26 mouse cellular contexts compared by ENCODE assay signal in genomic region chr7:80685639-80686038, GRCm38 (mm10). TPM values are rescaled to one million over a fixed set of nuclear protein-coding genes. Genes with fewer than 3 reads are reported as not detected.
DNase-seq lines count a peak whose midpoint lies in the region; ATAC-seq and TF ChIP-seq lines count a peak whose summit lies in the region.
"Had no signal": no experiment of that assay in that cellular context is flagged by ENCODE, and none has a peak within 500 bp of the region (broad histone marks: within the 10 kb centered on the region; RNA-seq: fewer than 3 reads in every experiment).

No protein-coding gene starts in this region.

- no peaks in the 10 kb centered on the region for H3K9me3 ChIP-seq in liver, embryonic 14.5 days (ENCODE audit: control insufficient read depth, low read length)
- no peaks in the 10 kb centered on the region for H3K9me3 ChIP-seq in liver, postnatal 0 days (ENCODE audit: low read length)
- H3K9me3 ChIP-seq: embryonic facial prominence, embryonic 12.5 days; embryonic facial prominence, embryonic 15.5 days; heart, embryonic 12.5 days; heart, embryonic 15.5 days; hindbrain, embryonic 10.5 days; hindbrain, embryonic 13.5 days had no signal

- 40% methylated on average over 5 of the region's 5 CpGs for WGBS in cerebellum, adult 2 months
- 17% methylated on average over 5 of the region's 5 CpGs for WGBS in liver, embryonic 14.5 days (ENCODE audit: insufficient replicate concordance)
- WGBS in liver, postnatal 0 days (ENCODE audit: insufficient replicate concordance) = 59% methylated on average over 5 of the region's 5 CpGs

- H3K27me3 ChIP-seq in cerebellum, adult 2 months (ENCODE audit: control insufficient read depth, insufficient read depth, low read length) = no peaks in the 10 kb centered on the region
- no peaks in the 10 kb centered on the region for H3K27me3 ChIP-seq in liver, embryonic 14.5 days (ENCODE audit: control insufficient read depth, insufficient read depth, low read length)
- H3K27me3 ChIP-seq in liver, postnatal 0 days (ENCODE audit: insufficient read depth, low read length) = no peaks in the 10 kb centered on the region
- H3K27me3 ChIP-seq: embryonic facial prominence, embryonic 12.5 days; embryonic facial prominence, embryonic 15.5 days; heart, embryonic 12.5 days; heart, embryonic 15.5 days; hindbrain, embryonic 13.5 days; Patski had no signal

- TF ChIP-seq EP300 in liver, embryonic 14.5 days (IDR thresholded peaks at IDR 0.05; ENCODE audit: low read depth) = 0 out of 2 replicates have a peak, but pooled peaks have one; percentile 9
- TF ChIP-seq EP300 in liver, postnatal 0 days (IDR thresholded peaks at IDR 0.05; ENCODE audit: low read depth) = no peak

- H3K36me3 ChIP-seq in liver, embryonic 14.5 days (replicated peaks; ENCODE audit: control insufficient read depth, insufficient read depth, low read depth) = no peaks in the 10 kb centered on the region
- H3K36me3 ChIP-seq in liver, postnatal 0 days (replicated peaks; ENCODE audit: insufficient read depth, low read length) = no peaks in the 10 kb centered on the region
- H3K36me3 ChIP-seq: embryonic facial prominence, embryonic 12.5 days; embryonic facial prominence, embryonic 15.5 days; heart, embryonic 12.5 days; heart, embryonic 15.5 days; hindbrain, embryonic 10.5 days; hindbrain, embryonic 13.5 days had no signal

- TF ChIP-seq CTCF in cerebellum, adult 2 months (IDR thresholded peaks at IDR 0.05; ENCODE audit: borderline replicate concordance, insufficient read depth, low read depth, low read length) = no peak
- TF ChIP-seq CTCF in liver, embryonic 14.5 days (IDR thresholded peaks at IDR 0.05; ENCODE audit: low read depth) = no peak
- no peak for TF ChIP-seq CTCF in liver, postnatal 0 days (IDR thresholded peaks at IDR 0.05; ENCODE audit: low read depth)

- H3K4me1 ChIP-seq in cerebellum, adult 2 months (ENCODE audit: control insufficient read depth, insufficient read depth, low read length) = peaks cover 23% of the 10 kb centered on the region; the same call in 1 of the 2 replicates
- H3K4me1 ChIP-seq in liver, embryonic 14.5 days (replicated peaks; ENCODE audit: control insufficient read depth in 2 of 2, insufficient read depth in 2 of 2, low read length in 1 of 2) = peaks cover 7 to 26% of the 10 kb centered on the region in 2 experiments
- H3K4me1 ChIP-seq in liver, postnatal 0 days (ENCODE audit: insufficient read depth) = peaks cover 21% of the 10 kb centered on the region

- no peak for DNase-seq in cerebellum, adult 2 months
- no peak for DNase-seq in cerebellum, postnatal 36 days
- DNase-seq in heart, adult 11 months = peak; percentile 78
- DNase-seq in heart, adult 9 months (ENCODE audit: low spot score in 2 of 2) = no peak
- no peak for DNase-seq in liver, embryonic 14.5 days (ENCODE audit: low read depth in 3 of 3, low spot score in 3 of 3)
- no peak for DNase-seq in liver, postnatal 0 days
- no peak for DNase-seq in left cerebral cortex, postnatal 25 days (ENCODE audit: low spot score in 2 of 2)
- DNase-seq: adrenal gland, postnatal 10 days; adrenal gland, postnatal 36 days; cerebellum, adult 11 months; cerebellum, adult 8-10 months; cerebellum, postnatal 14 days; forebrain, postnatal 0 days; gastrocnemius, postnatal 36 days; heart, postnatal 10 days; heart, postnatal 36 days had no signal

- H3K4me3 ChIP-seq in cerebellum, adult 2 months (replicated peaks; ENCODE audit: insufficient read depth, low read depth, low read length) = peak overlapping the region; percentile 12
- no peak overlapping the region for H3K4me3 ChIP-seq in liver, embryonic 14.5 days (ENCODE audit: insufficient read depth in 1 of 2, low read depth in 2 of 2, low read length in 2 of 2)
- no peak overlapping the region for H3K4me3 ChIP-seq in liver, postnatal 0 days (ENCODE audit: low read depth, low read length)
- H3K4me3 ChIP-seq: embryonic facial prominence, embryonic 12.5 days; embryonic facial prominence, embryonic 15.5 days; heart, embryonic 12.5 days; heart, embryonic 15.5 days; hindbrain, embryonic 10.5 days; hindbrain, embryonic 13.5 days had no signal

- H3K9ac ChIP-seq in liver, embryonic 14.5 days (replicated peaks) = no peak overlapping the region
- H3K9ac ChIP-seq in liver, postnatal 0 days (replicated peaks) = no peak overlapping the region
- H3K9ac ChIP-seq: embryonic facial prominence, embryonic 12.5 days; embryonic facial prominence, embryonic 15.5 days; forebrain, postnatal 0 days; heart, embryonic 12.5 days; heart, embryonic 15.5 days; hindbrain, embryonic 13.5 days had no signal

- no peak overlapping the region for H3K27ac ChIP-seq in cerebellum, adult 2 months (ENCODE audit: insufficient read depth, low read length)
- no peak overlapping the region for H3K27ac ChIP-seq in liver, embryonic 14.5 days
- H3K27ac ChIP-seq in liver, postnatal 0 days (ENCODE audit: low read depth) = no peak overlapping the region
- H3K27ac ChIP-seq: embryonic facial prominence, embryonic 12.5 days; embryonic facial prominence, embryonic 15.5 days; heart, embryonic 15.5 days; hindbrain, embryonic 10.5 days; hindbrain, embryonic 13.5 days had no signal

- no peak for TF ChIP-seq POLR2A in cerebellum, adult 2 months (IDR thresholded peaks at IDR 0.05; ENCODE audit: borderline replicate concordance, insufficient read depth, low read length)

- ATAC-seq in liver, embryonic 14.5 days (ENCODE audit: insufficient read depth) = no peak
- ATAC-seq in liver, postnatal 0 days = no peak
- ATAC-seq in megakaryocyte-erythroid progenitor cell, adult 5-6 weeks (replicated peaks; ENCODE audit: low FRiP score, low TSS enrichment, poor library complexity, severe bottlenecking) = peak; percentile 66
- ATAC-seq: forebrain, embryonic 14.5 days; forebrain, postnatal 0 days; hindbrain, embryonic 16.5 days; Patski had no signal

- no peak overlapping the region for H3K4me2 ChIP-seq in liver, embryonic 14.5 days (ENCODE audit: low read depth)
- no peak overlapping the region for H3K4me2 ChIP-seq in liver, postnatal 0 days (ENCODE audit: low read depth, low read length)
- H3K4me2 ChIP-seq: embryonic facial prominence, embryonic 12.5 days; embryonic facial prominence, embryonic 15.5 days; heart, embryonic 12.5 days; heart, embryonic 15.5 days; hindbrain, embryonic 13.5 days had no signal

- intact Hi-C loops in left cerebral cortex, postnatal 25 days (cut with DNase I) = loop anchor here (5.0 kb wide), 2 partner anchors 33 to 68 kb away; no protein-coding TSS in a partner anchor

RNA-seq across cellular contexts. Expression of gene Crtc3, which starts 3.0 kb away (rescaled TPM):
- 21.7 and 24.8 TPM in 2 replicates for polyA plus RNA-seq in cerebellum, adult 2 months (2012; rRNA removed)
- 1.7 and 1.9 TPM in 2 replicates for polyA plus RNA-seq in liver, embryonic 14.5 days (2012; rRNA removed)
- polyA plus RNA-seq in liver, embryonic 14.5 days (2014; fragmentation: Nextera tagmentation; extraction: Ambion mirVana) = 2.4 and 4.2 TPM in 2 replicates
- polyA plus RNA-seq in liver, postnatal 0 days (2015; fragmentation: Nextera tagmentation; extraction: Ambion mirVana) = 4.1 and 5.4 TPM in 2 replicates
- total RNA-seq in megakaryocyte-erythroid progenitor cell, adult 5-6 weeks (2014; fragmentation: Nextera tagmentation) = 29.1 and 29.3 TPM in 2 replicates
- total RNA-seq in megakaryocyte-erythroid progenitor cell, adult 5-6 weeks (2017) = 8.2 and 14.8 TPM in 2 replicates
- total RNA-seq in left cerebral cortex, postnatal 25 days (2021) = 10 to 100 TPM; 12.7 to 13.4 TPM
